Mouse (Mus musculus): Measurements from ENCODE around the gene Ccl4. TPM values are rescaled to one million over a fixed set of nuclear protein-coding genes. Genes with fewer than 3 reads are reported as not detected.

Ccl4 gene
- polyA plus RNA-seq, 1 experiment from 2014 or later = not detected

- no peaks in the 10 kb centered on the region for H3K27me3 ChIP-seq
- ChIA-PET CTCF (interaction anchor here (1.2 kb wide), 1 partner anchor 92 kb away, joined by 3 read pairs; no protein-coding TSS in a partner anchor), POLR2A (no interaction called here)
- in situ Hi-C loops (cut with MboI; ENCODE audit: low pct_unique_long_range_greater_than_20kb) = loop anchor here (5.0 kb wide), 1 partner anchor 199 kb away; the partner anchor contains the start of gene 1700020L24Rik
- TF ChIP-seq CTCF (IDR thresholded peaks at IDR 0.05) = no peak
- ATAC-seq = no peak
- DNase-seq (ENCODE audit: low read depth, low spot score) = no peak
Measured at GRCm38 (mm10) chr11:83636742-83637235, 25.6 kb upstream of the Ccl4 start.

- CTCF ChIA-PET = interaction anchor here (1.6 kb wide), 1 partner anchor 9 kb away, joined by 3 read pairs; no protein-coding TSS in a partner anchor
- no peak for ATAC-seq
- no peaks in the 10 kb centered on the region for H3K27me3 ChIP-seq
- in situ Hi-C loops (cut with MboI; ENCODE audit: low pct_unique_long_range_greater_than_20kb) = loop anchor here (5.0 kb wide), 1 partner anchor 202 kb away; the partner anchor contains the start of gene 1700020L24Rik
- TF ChIP-seq CTCF (IDR thresholded peaks at IDR 0.05) = no peak
- no peak for DNase-seq (ENCODE audit: low read depth, low spot score)
- POLR2A ChIA-PET = no interaction called here
Measured at GRCm38 (mm10) chr11:83638934-83639333, 23.4 kb upstream of the Ccl4 start.

- in situ Hi-C loops (cut with MboI; ENCODE audit: low pct_unique_long_range_greater_than_20kb) = loop anchor here (5.0 kb wide), 1 partner anchor 202 kb away; the partner anchor contains the start of gene 1700020L24Rik
- no peak for DNase-seq (ENCODE audit: low read depth, low spot score)
- ChIA-PET CTCF (interaction anchor here (1.3 to 1.6 kb wide), 3 partner anchors 9 to 105 kb away, joined by 3 to 4 read pairs (median 3); no protein-coding TSS in a partner anchor), POLR2A (no interaction called here)
- no peaks in the 10 kb centered on the region for H3K27me3 ChIP-seq
- no peak for ATAC-seq
- peak; percentile 47 for TF ChIP-seq CTCF (IDR thresholded peaks at IDR 0.05)
Measured at GRCm38 (mm10) chr11:83639533-83639932, 22.9 kb upstream of the Ccl4 start.

GRCm38 (mm10) chr11:83640141-83640540 lies 22.2 kb upstream of the Ccl4 start:
- H3K27me3 ChIP-seq = no peaks in the 10 kb centered on the region
- in situ Hi-C loops (cut with MboI; ENCODE audit: low pct_unique_long_range_greater_than_20kb) = loop anchor here (5.0 kb wide), 1 partner anchor 92 kb away; no protein-coding TSS in a partner anchor
- ChIA-PET POLR2A (no interaction called here), CTCF (interaction anchor here (1.3 to 1.6 kb wide), 3 partner anchors 10 to 104 kb away, joined by 3 to 4 read pairs (median 3); no protein-coding TSS in a partner anchor)
- no peak for TF ChIP-seq CTCF (IDR thresholded peaks at IDR 0.05)
- no peak for DNase-seq (ENCODE audit: low read depth, low spot score)
- no peak for ATAC-seq

GRCm38 (mm10) chr11:83641216-83641615 lies 21.2 kb upstream of the Ccl4 start:
- DNase-seq (ENCODE audit: low read depth, low spot score) = no peak
- TF ChIP-seq CTCF (IDR thresholded peaks at IDR 0.05) = no peak
- in situ Hi-C loops (cut with MboI; ENCODE audit: low pct_unique_long_range_greater_than_20kb) = loop anchor here (5.0 kb wide), 1 partner anchor 91 kb away; no protein-coding TSS in a partner anchor
- ChIA-PET CTCF (interaction anchor here (1.4 kb wide), 1 partner anchor 98 kb away, joined by 4 read pairs; no protein-coding TSS in a partner anchor), POLR2A (no interaction called here)
- no peaks in the 10 kb centered on the region for H3K27me3 ChIP-seq
- ATAC-seq = no peak

GRCm38 (mm10) chr11:83645521-83645920 lies 16.9 kb upstream of the Ccl4 start, which contains the start of gene Rpl9-ps1:
Rpl9-ps1 (minus strand) TSS chr11:83645621.
- in situ Hi-C loops (cut with MboI; ENCODE audit: low pct_unique_long_range_greater_than_20kb) = no loop called here
- ATAC-seq (no peak), DNase-seq (ENCODE audit: low read depth, low spot score) (no peak)
- H3K27me3 ChIP-seq = peaks cover 4% of the 10 kb centered on the region
- CTCF ChIA-PET = no interaction called here
- POLR2A ChIA-PET = no interaction called here
- no peak for TF ChIP-seq CTCF (IDR thresholded peaks at IDR 0.05)

GRCm38 (mm10) chr11:83646356-83647149 lies 15.8 kb upstream of the Ccl4 start:
- POLR2A ChIA-PET = no interaction called here
- CTCF ChIA-PET = no interaction called here
- DNase-seq (ENCODE audit: low read depth, low spot score) = no peak

GRCm38 (mm10) chr11:83649305-83649841 lies 13.0 kb upstream of the Ccl4 start, which contains the start of gene Ccl3:
Ccl3 (minus strand) TSS chr11:83649355.
- DNase-seq (ENCODE audit: low read depth, low spot score) (no peak), ATAC-seq (no peak)
- in situ Hi-C loops (cut with MboI; ENCODE audit: low pct_unique_long_range_greater_than_20kb) = no loop called here
- TF ChIP-seq CTCF (IDR thresholded peaks at IDR 0.05) = no peak
- H3K27me3 ChIP-seq = peaks cover 13% of the 10 kb centered on the region
- ChIA-PET CTCF (interaction anchor here (1.0 to 1.2 kb wide), 3 partner anchors 11 to 25 kb away, joined by 3 read pairs; no protein-coding TSS in a partner anchor), POLR2A (no interaction called here)

More at GRCm38 (mm10) chr11:83646356-83647149, 15.8 kb upstream of the Ccl4 start:
- in situ Hi-C loops (cut with MboI; ENCODE audit: low pct_unique_long_range_greater_than_20kb) = no loop called here
- no peak for TF ChIP-seq CTCF (IDR thresholded peaks at IDR 0.05)
- no peak for ATAC-seq
- peaks cover 13% of the 10 kb centered on the region for H3K27me3 ChIP-seq

GRCm38 (mm10) chr11:83654606-83655005 lies 7.8 kb upstream of the Ccl4 start:
- POLR2A ChIA-PET = no interaction called here
- in situ Hi-C loops (cut with MboI; ENCODE audit: low pct_unique_long_range_greater_than_20kb) = loop anchor here (25.0 kb wide), 1 partner anchor 567 kb away; no protein-coding TSS in a partner anchor

GRCm38 (mm10) chr11:83657508-83657907 lies 4.9 kb upstream of the Ccl4 start:
- no peak for TF ChIP-seq CTCF (IDR thresholded peaks at IDR 0.05)
- POLR2A ChIA-PET = no interaction called here
- in situ Hi-C loops (cut with MboI; ENCODE audit: low pct_unique_long_range_greater_than_20kb) = loop anchor here (25.0 kb wide), 1 partner anchor 570 kb away; no protein-coding TSS in a partner anchor
- DNase-seq (ENCODE audit: low read depth, low spot score) (no peak), ATAC-seq (no peak)
- no peaks in the 10 kb centered on the region for H3K27me3 ChIP-seq
- CTCF ChIA-PET = interaction anchor here (0.9 kb wide), 1 partner anchor 16 kb away, joined by 3 read pairs; no protein-coding TSS in a partner anchor

More at GRCm38 (mm10) chr11:83654606-83655005, 7.8 kb upstream of the Ccl4 start:
- no peak for TF ChIP-seq CTCF (IDR thresholded peaks at IDR 0.05)
- ATAC-seq (no peak), DNase-seq (ENCODE audit: low read depth, low spot score) (no peak)
- CTCF ChIA-PET = no interaction called here
- peaks cover 13% of the 10 kb centered on the region for H3K27me3 ChIP-seq

All from Patski (cell line).